Mouse (Mus musculus): Measurements from ENCODE around the gene Slc17a7. TPM values are rescaled to one million over a fixed set of nuclear protein-coding genes. Genes with fewer than 3 reads are reported as not detected.
A peak's percentile ranks its signal among the peaks of the same experiment; 100 is the strongest.

Slc17a7 gene
- polyA plus RNA-seq, 1 experiment from 2014 or later = 2.7 TPM

- Histone ChIP-seq H3K4me2 (no peak overlapping the region), H3K4me3 (no peak overlapping the region), H3K9ac (no peak overlapping the region), H3K4me1 (replicated peaks) (peaks cover 18% of the 10 kb centered on the region), H3K9me3 (replicated peaks) (no peaks in the 10 kb centered on the region), H3K36me3 (peaks cover 12% of the 10 kb centered on the region; the same call in 1 of the 2 replicates), H3K27ac (no peak overlapping the region), H3K27me3 (peaks cover 2% of the 10 kb centered on the region)
- no peak for ATAC-seq (replicated peaks; ENCODE audit: insufficient number of reproducible peaks, insufficient read depth, low FRiP score, low read depth)
- WGBS = 88% methylated on average over 14 of the region's 14 CpGs
Measured at GRCm38 (mm10) chr7:45157459-45157858, 6.3 kb upstream of the Slc17a7 start.

DNA sequence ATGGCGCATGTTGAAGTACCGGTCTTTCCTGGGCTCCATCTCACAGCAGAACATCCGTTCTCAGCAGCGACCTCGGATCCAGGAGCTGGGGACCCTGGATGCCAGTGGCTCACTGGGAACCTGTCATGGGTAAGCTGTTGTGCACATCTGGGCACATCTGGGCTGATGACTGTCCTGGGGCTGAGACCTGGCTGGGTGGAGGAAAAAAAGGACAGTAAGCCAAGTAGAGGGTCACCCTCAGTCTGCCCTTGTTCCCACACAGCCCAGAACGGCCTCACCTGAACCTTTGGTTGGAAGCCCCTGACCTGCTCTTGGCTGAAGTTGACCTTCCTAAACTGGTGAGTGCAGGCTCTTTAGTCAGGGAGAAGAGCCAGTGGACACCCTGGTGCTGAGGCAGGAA lies 4.8 kb upstream of the Slc17a7 start:
- H3K27me3 ChIP-seq = peaks cover 17% of the 10 kb centered on the region
- 93% methylated on average over 6 of the region's 6 CpGs for WGBS
- ATAC-seq (replicated peaks; ENCODE audit: insufficient number of reproducible peaks, insufficient read depth, low FRiP score, low read depth) = no peak
- H3K27ac ChIP-seq = no peak overlapping the region
- H3K4me1 ChIP-seq (replicated peaks) = peaks cover 20% of the 10 kb centered on the region
- H3K4me2 ChIP-seq = no peak overlapping the region
- H3K36me3 ChIP-seq = peaks cover 12% of the 10 kb centered on the region; the same call in 1 of the 2 replicates
- H3K9ac ChIP-seq = no peak overlapping the region
- H3K4me3 ChIP-seq = no peak overlapping the region
- no peaks in the 10 kb centered on the region for H3K9me3 ChIP-seq (replicated peaks)

GRCm38 (mm10) chr7:45160316-45160800 lies 3.4 kb upstream of the Slc17a7 start:
- no peak overlapping the region for H3K9ac ChIP-seq
- H3K4me3 ChIP-seq = no peak overlapping the region
- H3K4me2 ChIP-seq = no peak overlapping the region
- H3K27me3 ChIP-seq = peaks cover 31% of the 10 kb centered on the region
- no peak overlapping the region for H3K27ac ChIP-seq
- H3K9me3 ChIP-seq (replicated peaks) = no peaks in the 10 kb centered on the region
- H3K4me1 ChIP-seq (replicated peaks) = peaks cover 17% of the 10 kb centered on the region
- H3K36me3 ChIP-seq = peaks cover 12% of the 10 kb centered on the region; the same call in 1 of the 2 replicates
- 90% methylated on average over 6 of the region's 6 CpGs for WGBS
- no peak for ATAC-seq (replicated peaks; ENCODE audit: insufficient number of reproducible peaks, insufficient read depth, low FRiP score, low read depth)

DNA sequence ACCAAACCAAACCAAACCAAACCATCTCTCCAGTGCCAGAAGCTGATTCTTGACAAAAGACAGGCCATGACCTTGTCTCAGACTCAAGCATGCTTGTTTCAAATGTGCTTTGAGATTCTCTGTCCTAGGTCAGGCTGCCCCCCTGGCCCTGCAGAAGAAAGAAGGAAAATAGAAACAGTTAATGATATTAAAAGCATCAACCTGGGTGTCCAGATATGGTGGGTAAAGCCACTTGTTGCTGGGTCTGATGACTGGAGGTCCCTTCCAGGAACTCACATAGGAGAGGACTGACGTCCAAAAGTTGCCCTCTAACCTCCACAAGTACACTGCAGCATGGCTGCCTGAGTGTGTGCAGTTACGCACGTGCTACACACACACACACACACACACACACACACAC lies 2.9 kb upstream of the Slc17a7 start:
- H3K27ac ChIP-seq = no peak overlapping the region
- 87% methylated on average over 3 of the region's 3 CpGs for WGBS
- no peak for ATAC-seq (replicated peaks; ENCODE audit: insufficient number of reproducible peaks, insufficient read depth, low FRiP score, low read depth)
- no peak overlapping the region for H3K4me2 ChIP-seq
- no peaks in the 10 kb centered on the region for H3K9me3 ChIP-seq (replicated peaks)
- H3K9ac ChIP-seq = no peak overlapping the region
- no peak overlapping the region for H3K4me3 ChIP-seq
- peaks cover 36% of the 10 kb centered on the region for H3K27me3 ChIP-seq
- H3K4me1 ChIP-seq (replicated peaks) = peaks cover 17% of the 10 kb centered on the region
- peaks cover 12% of the 10 kb centered on the region; the same call in 1 of the 2 replicates for H3K36me3 ChIP-seq

- peak; percentile 82 for ATAC-seq (replicated peaks; ENCODE audit: insufficient number of reproducible peaks, insufficient read depth, low FRiP score, low read depth)
- H3K4me3 ChIP-seq = peak overlapping the region; percentile 48
- peaks cover 17% of the 10 kb centered on the region for H3K4me1 ChIP-seq (replicated peaks)
- H3K9me3 ChIP-seq (replicated peaks) = no peaks in the 10 kb centered on the region
- H3K9ac ChIP-seq = peak overlapping the region; percentile 30
- H3K27me3 ChIP-seq = peaks cover 46% of the 10 kb centered on the region
- H3K4me2 ChIP-seq = peak overlapping the region; percentile 81
- peaks cover 12% of the 10 kb centered on the region; the same call in 1 of the 2 replicates for H3K36me3 ChIP-seq
- H3K27ac ChIP-seq = no peak overlapping the region
- WGBS = 4% methylated on average over 35 of the region's 35 CpGs
Measured at GRCm38 (mm10) chr7:45161612-45162473, 1.9 kb upstream of the Slc17a7 start.

GRCm38 (mm10) chr7:45162551-45162950 lies 1.2 kb upstream of the Slc17a7 start:
- peak overlapping the region; percentile 81 for H3K4me2 ChIP-seq
- H3K4me3 ChIP-seq = peak overlapping the region; percentile 48
- H3K9me3 ChIP-seq (replicated peaks) = no peaks in the 10 kb centered on the region
- no peak for ATAC-seq (replicated peaks; ENCODE audit: insufficient number of reproducible peaks, insufficient read depth, low FRiP score, low read depth)
- WGBS = 26% methylated on average over 6 of the region's 6 CpGs
- peak overlapping the region; percentile 30; the same call in 1 of the 2 replicates for H3K9ac ChIP-seq
- H3K4me1 ChIP-seq (replicated peaks) = peaks cover 17% of the 10 kb centered on the region
- H3K36me3 ChIP-seq = peaks cover 12% of the 10 kb centered on the region; the same call in 1 of the 2 replicates
- no peak overlapping the region for H3K27ac ChIP-seq
- peaks cover 53% of the 10 kb centered on the region for H3K27me3 ChIP-seq

DNA sequence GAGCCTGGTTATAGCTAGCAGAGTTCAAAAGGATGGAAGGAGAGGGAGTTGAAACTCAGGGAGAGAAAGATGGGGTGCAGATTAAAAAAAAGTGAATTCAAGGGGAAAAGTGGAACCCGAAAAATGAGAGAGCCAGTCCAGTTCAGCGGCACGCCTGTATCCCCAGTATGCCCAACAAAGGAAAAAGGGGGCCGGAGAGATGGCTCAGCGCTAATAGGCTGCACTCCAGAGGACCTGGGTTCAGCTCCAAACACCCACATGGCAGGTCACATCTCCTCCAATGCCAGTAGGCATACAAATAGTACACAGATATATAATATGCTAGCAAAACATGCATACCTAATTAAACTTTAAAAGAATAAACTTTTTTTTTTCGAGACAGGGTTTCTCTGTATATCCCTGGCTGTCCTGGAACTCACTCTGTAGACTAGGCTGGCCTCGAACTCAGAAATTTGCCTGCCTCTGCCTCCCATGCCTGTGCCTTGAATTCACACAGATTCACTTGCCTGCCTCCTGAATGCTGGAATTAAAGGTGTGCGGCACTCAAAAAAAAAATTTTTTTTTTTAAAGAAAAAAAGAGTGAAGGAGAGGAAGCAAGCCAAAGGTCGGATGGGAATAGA lies 643 bp upstream of the Slc17a7 start:
- H3K9me3 ChIP-seq (replicated peaks) = no peaks in the 10 kb centered on the region
- no peak for ATAC-seq (replicated peaks; ENCODE audit: insufficient number of reproducible peaks, insufficient read depth, low FRiP score, low read depth)
- peaks cover 10% of the 10 kb centered on the region; the same call in 1 of the 2 replicates for H3K36me3 ChIP-seq
- H3K27me3 ChIP-seq = peaks cover 59% of the 10 kb centered on the region
- 72% methylated on average over 9 of the region's 9 CpGs for WGBS
- no peak overlapping the region for H3K9ac ChIP-seq
- H3K4me1 ChIP-seq (replicated peaks) = peaks cover 20% of the 10 kb centered on the region
- H3K4me2 ChIP-seq = no peak overlapping the region
- H3K27ac ChIP-seq = no peak overlapping the region
- H3K4me3 ChIP-seq = no peak overlapping the region

DNA sequence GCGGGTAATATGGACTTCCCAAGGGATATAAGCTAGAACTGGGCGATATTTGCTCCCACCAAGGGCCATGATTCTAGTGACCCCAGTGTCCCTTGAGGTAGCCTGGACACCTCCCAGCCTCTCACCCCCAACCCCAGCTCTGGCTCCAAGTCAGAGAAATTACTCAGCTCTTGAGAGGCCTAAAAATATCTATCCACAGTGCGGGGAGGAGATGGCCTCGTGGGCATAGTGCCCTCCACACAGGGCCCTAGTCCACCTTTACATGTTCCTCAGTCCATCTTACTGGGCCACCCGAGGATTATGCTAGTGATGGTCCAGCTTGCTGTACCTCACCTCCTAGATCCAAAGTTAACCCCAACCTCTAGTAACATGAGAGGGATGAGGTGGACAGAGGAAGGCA lies 1.1 kb downstream of the Slc17a7 start:
- ATAC-seq (replicated peaks; ENCODE audit: insufficient number of reproducible peaks, insufficient read depth, low FRiP score, low read depth) = no peak
- H3K9me3 ChIP-seq (replicated peaks) = peaks cover 8% of the 10 kb centered on the region
- 0 out of 2 replicates have a peak, but pooled peaks cover under 1% of the 10 kb centered on the region for H3K36me3 ChIP-seq
- 42% methylated on average over 5 of the region's 5 CpGs for WGBS
- H3K4me3 ChIP-seq = no peak overlapping the region
- H3K27me3 ChIP-seq = peaks cover 76% of the 10 kb centered on the region
- peaks cover 20% of the 10 kb centered on the region for H3K4me1 ChIP-seq (replicated peaks)
- no peak overlapping the region for H3K27ac ChIP-seq
- 0 out of 2 replicates have a peak overlapping the region, but pooled peaks have one; percentile 65 for H3K4me2 ChIP-seq
- no peak overlapping the region for H3K9ac ChIP-seq

GRCm38 (mm10) chr7:45165701-45166100 lies 2.0 kb downstream of the Slc17a7 start:
- ATAC-seq (replicated peaks; ENCODE audit: insufficient number of reproducible peaks, insufficient read depth, low FRiP score, low read depth) = no peak
- Histone ChIP-seq H3K4me3 (no peak overlapping the region), H3K4me1 (replicated peaks) (peaks cover 20% of the 10 kb centered on the region), H3K27me3 (peaks cover 80% of the 10 kb centered on the region), H3K36me3 (0 out of 2 replicates have a peak, but pooled peaks cover 5% of the 10 kb centered on the region), H3K9ac (no peak overlapping the region), H3K9me3 (replicated peaks) (peaks cover 16% of the 10 kb centered on the region), H3K4me2 (no peak overlapping the region), H3K27ac (no peak overlapping the region)
- 54% methylated on average over 11 of the region's 11 CpGs for WGBS

DNA sequence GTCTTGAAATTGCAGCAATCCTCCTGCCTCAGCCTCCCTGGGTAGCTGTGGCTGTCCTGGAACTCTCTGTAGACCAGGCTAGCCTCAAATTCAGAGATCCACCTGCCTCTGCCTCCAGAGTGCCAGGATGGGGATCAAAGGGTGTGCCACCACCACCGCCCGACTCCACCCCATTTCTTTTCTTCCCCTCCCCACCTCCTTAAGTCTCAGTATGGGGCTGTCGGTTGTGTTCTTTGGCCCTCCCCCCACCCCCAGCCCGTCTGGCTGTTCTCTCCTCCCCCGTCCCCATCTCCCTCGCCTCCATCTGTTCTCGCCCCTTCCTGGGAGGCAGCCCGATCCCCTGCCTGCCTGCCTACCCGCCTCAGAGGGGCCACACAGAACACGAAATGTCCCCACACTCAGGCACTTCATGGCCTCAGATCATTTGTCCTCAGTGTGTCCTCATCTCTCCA lies 3.2 kb downstream of the Slc17a7 start:
- 25% methylated on average over 10 of the region's 10 CpGs for WGBS
- Histone ChIP-seq H3K27me3 (peaks cover 86% of the 10 kb centered on the region), H3K4me2 (no peak overlapping the region), H3K27ac (no peak overlapping the region), H3K9me3 (replicated peaks) (peaks cover 17% of the 10 kb centered on the region), H3K4me1 (replicated peaks) (peaks cover 18% of the 10 kb centered on the region), H3K4me3 (no peak overlapping the region), H3K9ac (no peak overlapping the region), H3K36me3 (0 out of 2 replicates have a peak, but pooled peaks cover 5% of the 10 kb centered on the region)
- no peak for ATAC-seq (replicated peaks; ENCODE audit: insufficient number of reproducible peaks, insufficient read depth, low FRiP score, low read depth)

- Histone ChIP-seq H3K4me2 (no peak overlapping the region), H3K4me1 (replicated peaks) (peaks cover 12% of the 10 kb centered on the region), H3K27ac (no peak overlapping the region), H3K4me3 (no peak overlapping the region), H3K36me3 (0 out of 2 replicates have a peak, but pooled peaks cover 5% of the 10 kb centered on the region), H3K9me3 (replicated peaks) (peaks cover 18% of the 10 kb centered on the region), H3K9ac (no peak overlapping the region), H3K27me3 (peaks cover 80% of the 10 kb centered on the region)
- ATAC-seq (replicated peaks; ENCODE audit: insufficient number of reproducible peaks, insufficient read depth, low FRiP score, low read depth) = no peak
- WGBS = 4% methylated on average over 19 of the region's 19 CpGs
Measured at GRCm38 (mm10) chr7:45167761-45168445, 4.2 kb downstream of the Slc17a7 start.
